Mouse (Mus musculus) CH12.LX (cell line): ENCODE measurements around the gene Bcl2a1d. TPM values are rescaled to one million over a fixed set of nuclear protein-coding genes. Genes with fewer than 3 reads are reported as not detected.
"Not testable (repeated sequence)": the region's sequence is repeated elsewhere in the genome, so short reads cannot be mapped to it uniquely, and the experiment has no call there.

Experiments
- DNase-seq: peaks from one replicate; pipeline ENCODE4 v3.0.0-alpha.2; 2013; ENCODE audit errors: extremely low read depth
- H3K27ac ChIP-seq: 2 replicates; pipeline ENCODE4 v1.5.1; 2012; ENCODE audit warnings: low read depth, mild to moderate bottlenecking, control low read depth, moderate library complexity; ENCODE audit not compliant: insufficient read depth
- H3K27me3 ChIP-seq: replicated peaks from 2 replicates; pipeline ENCODE3; 2012; ENCODE audit warnings: inconsistent platforms
- H3K36me3 ChIP-seq, 2 experiments: replicated peaks in 1 of 2; 2 replicates each; pipeline versions ENCODE3 to v1.6.1; 2012; ENCODE audit warnings: inconsistent platforms in 1 of 2, low read length in 1 of 2, mild to moderate bottlenecking in 1 of 2, mixed read lengths in 1 of 2, moderate library complexity in 1 of 2; ENCODE audit not compliant: control insufficient read depth in 1 of 2, insufficient read depth in 1 of 2
- H3K4me1 ChIP-seq, 2 experiments: 2 replicates each; pipeline ENCODE4 v1.6.1; 2012; ENCODE audit warnings: inconsistent platforms in 1 of 2, moderate library complexity in 1 of 2; ENCODE audit not compliant: insufficient read depth in 2 of 2, control insufficient read depth in 1 of 2
- H3K4me2 ChIP-seq: 2 replicates; pipeline ENCODE4 v1.6.1; 2012; ENCODE audit warnings: low read depth, mild to moderate bottlenecking, control low read depth; ENCODE audit not compliant: poor library complexity, insufficient read depth, severe bottlenecking
- H3K4me3 ChIP-seq, 3 experiments: fragments of 150-350 bp in 1 of 3; sonication (generic) in 1 of 3; replicated peaks in 1 of 3; 2 replicates each; pipeline versions ENCODE3 to v1.5.1; 2011 to 2012; ENCODE audit warnings: low read depth in 2 of 3, low read length in 2 of 3, mild to moderate bottlenecking in 2 of 3, moderate library complexity in 2 of 3, control low read depth in 1 of 3, improper control_type of control experiment in 1 of 3, inconsistent platforms in 1 of 3, mixed read lengths in 1 of 3; ENCODE audit not compliant: poor library complexity in 1 of 3
- H3K79me2 ChIP-seq: replicated peaks from 2 replicates; pipeline ENCODE4 v1.6.1; 2012; ENCODE audit warnings: mild to moderate bottlenecking, moderate library complexity; ENCODE audit not compliant: control insufficient read depth, poor library complexity, insufficient read depth, severe bottlenecking; ENCODE audit errors: extremely low read depth
- H3K9ac ChIP-seq: 2 replicates; pipeline ENCODE4 v1.6.1; 2012; ENCODE audit warnings: low read depth, mild to moderate bottlenecking, control low read depth, moderate library complexity; ENCODE audit not compliant: insufficient read depth
- H3K9me3 ChIP-seq: replicated peaks from 2 replicates; pipeline ENCODE3; 2012; ENCODE audit warnings: low read length, inconsistent platforms, mixed read lengths
- dilution Hi-C: fragments of 300-500 bp; cut with MboI; formaldehyde crosslinking; loops from 2 replicates; pipeline ENCODE4 v1.14.3; 2020; ENCODE audit warnings: low sequenced_read_pairs; ENCODE audit not compliant: extremely low pct_unique_long_range_greater_than_20kb, extremely low pct_ligation_motif_present
- in situ Hi-C: fragments of 300-500 bp; cut with MboI; formaldehyde crosslinking; loops from 3 replicates; pipeline ENCODE4 v1.14.3; 2019; ENCODE audit warnings: low sequenced_read_pairs, low pct_ligation_motif_present, low pct_unique_long_range_greater_than_20kb, mixed read lengths
- polyA plus RNA-seq: library from polyadenylated mRNA; unstranded; fragments of >175 nt; gene quantifications from 2 replicates; pipeline ENCODE4 v1.2.1, GENCODE M21; 2012; ENCODE audit warnings: low read depth; ENCODE audit not compliant: insufficient read length
- total RNA-seq, 2 experiments: library from RNA; depleted of rRNA; stranded (reverse); fragments of 300-350 nt in 1 of 2; fragments of >200 nt in 1 of 2; gene quantifications; 2 replicates each; pipeline ENCODE4 v1.2.3; 2012 to 2014

Gene Bcl2a1d
- total and polyA plus RNA-seq, 3 experiments = 207 to 488 (median 326) TPM

GRCm38 (mm10) chr9:88689451-88689850 is 42.3 kb downstream of the Bcl2a1d start:
- in situ Hi-C loops = not testable (repeated sequence)

GRCm38 (mm10) chr9:88686719-88687118 is 45.0 kb downstream of the Bcl2a1d start:
- H3K4me3 ChIP-seq, H3K27me3 ChIP-seq, in situ Hi-C loops, H3K4me1 ChIP-seq, H3K9me3 ChIP-seq, H3K9ac ChIP-seq, H3K27ac ChIP-seq, H3K36me3 ChIP-seq, H3K4me2 ChIP-seq, DNase-seq, dilution Hi-C loops, H3K79me2 ChIP-seq: not testable (repeated sequence)

More at GRCm38 (mm10) chr9:88689451-88689850, 42.3 kb downstream of the Bcl2a1d start:
- H3K4me1 ChIP-seq, H3K4me3 ChIP-seq, H3K27me3 ChIP-seq, H3K27ac ChIP-seq, H3K4me2 ChIP-seq, H3K79me2 ChIP-seq, H3K9ac ChIP-seq, H3K36me3 ChIP-seq, dilution Hi-C loops, DNase-seq, H3K9me3 ChIP-seq: not testable (repeated sequence)

Other genes starting within 250 kb of the Bcl2a1d start
- 102 and 141 TPM in 2 replicates for gene Syncrip, start 249.3 kb downstream of the Bcl2a1d start, total RNA-seq (2012; rRNA removed)
- gene Syncrip, start 249.3 kb downstream of the Bcl2a1d start, total RNA-seq (2014; rRNA removed) = 227 and 267 TPM in 2 replicates
- 213 and 267 TPM in 2 replicates for gene Syncrip, start 249.3 kb downstream of the Bcl2a1d start, polyA plus RNA-seq
- 7.5 TPM in 2 replicates for gene Zfp949, start 183.9 kb downstream of the Bcl2a1d start, total RNA-seq (2012; rRNA removed)
- gene Zfp949, start 183.9 kb downstream of the Bcl2a1d start, total RNA-seq (2014; rRNA removed) = 9.3 and 9.7 TPM in 2 replicates
- gene Zfp949, start 183.9 kb downstream of the Bcl2a1d start, polyA plus RNA-seq = 5.0 and 5.2 TPM in 2 replicates
- 0.04 TPM in 1 of 2 replicates, not detected in the other for gene Trim43a, start 151.0 kb downstream of the Bcl2a1d start, total RNA-seq (2012; rRNA removed)
- 0.15 TPM in 2 replicates for gene Trim43a, start 151.0 kb downstream of the Bcl2a1d start, total RNA-seq (2014; rRNA removed)
- gene Trim43a, start 151.0 kb downstream of the Bcl2a1d start, polyA plus RNA-seq = not detected in 2 replicates
- gene Mthfsl, start 11.6 kb downstream of the Bcl2a1d start, total RNA-seq (2012; rRNA removed) = 29.6 and 34.1 TPM in 2 replicates
- gene Mthfsl, start 11.6 kb downstream of the Bcl2a1d start, total RNA-seq (2014; rRNA removed) = 31.8 and 32.2 TPM in 2 replicates
- 30.2 and 34.2 TPM in 2 replicates for gene Mthfsl, start 11.6 kb downstream of the Bcl2a1d start, polyA plus RNA-seq
- 0.08 TPM in 1 of 2 replicates, not detected in the other for gene Trim43c, start 107.2 kb upstream of the Bcl2a1d start, total RNA-seq (2012; rRNA removed)
- gene Trim43c, start 107.2 kb upstream of the Bcl2a1d start, total RNA-seq (2014; rRNA removed) = not detected in 2 replicates
- gene Trim43c, start 107.2 kb upstream of the Bcl2a1d start, polyA plus RNA-seq = 0.71 and 0.96 TPM in 2 replicates
- 102 and 193 TPM in 2 replicates for gene Bcl2a1a, start 225.0 kb upstream of the Bcl2a1d start, total RNA-seq (2012; rRNA removed)
- gene Bcl2a1a, start 225.0 kb upstream of the Bcl2a1d start, total RNA-seq (2014; rRNA removed) = 290 and 313 TPM in 2 replicates
- gene Bcl2a1a, start 225.0 kb upstream of the Bcl2a1d start, polyA plus RNA-seq = 162 and 181 TPM in 2 replicates